Mouse (Mus musculus): ENCODE measurements around the gene Tmbim6.

Tmbim6 gene

GRCm38 (mm10) chr15:99392486-99393385 lies at the start of gene Tmbim6:
TSS of gene Tmbim6 (plus strand) at chr15:99392882.
- DNase-seq: peak; percentile 100

GRCm38 (mm10) chr15:99343414-99344147 lies 49.1 kb upstream of the Tmbim6 start:
- DNase-seq: peak; percentile 90

GRCm38 (mm10) chr15:99344148-99344870 lies 48.4 kb upstream of the Tmbim6 start:
- no peak for DNase-seq

GRCm38 (mm10) chr15:99344961-99345360 lies 47.7 kb upstream of the Tmbim6 start:
- DNase-seq: no peak

- DNase-seq: no peak
Measured at GRCm38 (mm10) chr15:99351610-99352009, 41.1 kb upstream of the Tmbim6 start.

- DNase-seq: no peak
Measured at GRCm38 (mm10) chr15:99352306-99352705, 40.4 kb upstream of the Tmbim6 start.

- DNase-seq: no peak
Measured at GRCm38 (mm10) chr15:99355660-99356059, 37.0 kb upstream of the Tmbim6 start.

GRCm38 (mm10) chr15:99356462-99356861 lies 36.2 kb upstream of the Tmbim6 start:
- no peak for DNase-seq

- no peak for DNase-seq
Measured at GRCm38 (mm10) chr15:99358952-99359351, 33.7 kb upstream of the Tmbim6 start.

GRCm38 (mm10) chr15:99364022-99364530 lies 28.6 kb upstream of the Tmbim6 start:
- no peak for DNase-seq

- DNase-seq: peak; percentile 17
Measured at GRCm38 (mm10) chr15:99364921-99365320, 27.8 kb upstream of the Tmbim6 start.

- no peak for DNase-seq
Measured at GRCm38 (mm10) chr15:99368583-99369266, 24.0 kb upstream of the Tmbim6 start.

GRCm38 (mm10) chr15:99369391-99370171 lies 23.1 kb upstream of the Tmbim6 start:
- no peak for DNase-seq

- peak; percentile 92 for DNase-seq
Measured at GRCm38 (mm10) chr15:99370259-99370691, 22.4 kb upstream of the Tmbim6 start, which contains the start of gene Fmnl3. TSS of gene Fmnl3 (minus strand) at chr15:99370482.

- no peak for DNase-seq
Measured at GRCm38 (mm10) chr15:99371526-99372340, 20.9 kb upstream of the Tmbim6 start.

- no peak for DNase-seq
Measured at GRCm38 (mm10) chr15:99372761-99373160, 19.9 kb upstream of the Tmbim6 start.

- DNase-seq: no peak
Measured at GRCm38 (mm10) chr15:99375036-99375435, 17.6 kb upstream of the Tmbim6 start.

- no peak for DNase-seq
Measured at GRCm38 (mm10) chr15:99375581-99375980, 17.1 kb upstream of the Tmbim6 start.

- no peak for DNase-seq
Measured at GRCm38 (mm10) chr15:99376240-99376639, 16.4 kb upstream of the Tmbim6 start.

GRCm38 (mm10) chr15:99382893-99383292 lies 9.8 kb upstream of the Tmbim6 start:
- DNase-seq: no peak
